Mouse (Mus musculus): Measurements from ENCODE around the gene Kiss1r.

- TF ChIP-seq CTCF (IDR thresholded peaks at IDR 0.05; ENCODE audit: low read depth, low read length) (no peak), POLR2AphosphoS5 (IDR thresholded peaks at IDR 0.05; ENCODE audit: insufficient replicate concordance, low read depth, low read length) (no peak), GATA1 (IDR thresholded peaks at IDR 0.05; ENCODE audit: borderline replicate concordance, low read length) (no peak), TAL1 (conservative IDR thresholded peaks at IDR 0.05; ENCODE audit: low read depth, low read length) (no peak), GATA2 (IDR thresholded peaks at IDR 0.05; ENCODE audit: borderline replicate concordance, low read depth, low read length) (no peak)
Observed at GRCm38 (mm10) chr10:79968181-79968580, 51.4 kb downstream of the Kiss1r start.

Data from G1E (cell line).